Mouse (Mus musculus): Measurements from ENCODE around the gene Smim15.

The Smim15 gene

GRCm38 (mm10) chr13:108063374-108064134 is 19.3 kb downstream of the Smim15 start:
- no peak for DNase-seq

- no peak for DNase-seq
These were observed 20.1 kb downstream of the Smim15 start for GRCm38 (mm10) chr13:108064331-108064730.

GRCm38 (mm10) chr13:108066021-108066420 is 21.8 kb downstream of the Smim15 start:
- no peak for DNase-seq

GRCm38 (mm10) chr13:108069151-108069550 is 24.9 kb downstream of the Smim15 start:
- no peak for DNase-seq

GRCm38 (mm10) chr13:108070171-108070570 is 25.9 kb downstream of the Smim15 start:
- no peak for DNase-seq

- no peak for DNase-seq
These were observed 33.2 kb downstream of the Smim15 start for GRCm38 (mm10) chr13:108077476-108077875.

- DNase-seq, result no peak
These were observed 33.7 kb downstream of the Smim15 start for GRCm38 (mm10) chr13:108077901-108078300.

- DNase-seq, result no peak
These were observed 39.8 kb downstream of the Smim15 start for GRCm38 (mm10) chr13:108084086-108084485.

- DNase-seq, result no peak
These were observed 41.8 kb downstream of the Smim15 start for GRCm38 (mm10) chr13:108086036-108086435.

- no peak for DNase-seq
These were observed 42.5 kb downstream of the Smim15 start for GRCm38 (mm10) chr13:108086724-108087123.

- DNase-seq, result no peak
These were observed 48.0 kb downstream of the Smim15 start for GRCm38 (mm10) chr13:108092290-108092689.

GRCm38 (mm10) chr13:108094681-108095080 is 50.4 kb downstream of the Smim15 start:
- no peak for DNase-seq

- DNase-seq, result no peak
These were observed 51.4 kb downstream of the Smim15 start for GRCm38 (mm10) chr13:108095617-108096016.

GRCm38 (mm10) chr13:108096446-108096845 is 52.2 kb downstream of the Smim15 start:
- DNase-seq, result no peak

Measured in kidney, adult 8-10 months (tissue).